Mouse (Mus musculus) monocyte, adult 2 months (primary cell): Measurements from ENCODE around the gene Zcchc10.

Experiments used
- DNase-seq, 2 experiments: peaks; one replicate each; pipeline ENCODE4 v3.0.0; 2022; ENCODE audit warnings: low spot score in 2 of 2, low read depth in 1 of 2

Gene Zcchc10

GRCm38 (mm10) chr11:53378918-53379317 lies 54.4 kb downstream of the Zcchc10 start:
- DNase-seq = no peak
